Mouse (Mus musculus): ENCODE measurements around the gene Kdm1b.

DNA sequence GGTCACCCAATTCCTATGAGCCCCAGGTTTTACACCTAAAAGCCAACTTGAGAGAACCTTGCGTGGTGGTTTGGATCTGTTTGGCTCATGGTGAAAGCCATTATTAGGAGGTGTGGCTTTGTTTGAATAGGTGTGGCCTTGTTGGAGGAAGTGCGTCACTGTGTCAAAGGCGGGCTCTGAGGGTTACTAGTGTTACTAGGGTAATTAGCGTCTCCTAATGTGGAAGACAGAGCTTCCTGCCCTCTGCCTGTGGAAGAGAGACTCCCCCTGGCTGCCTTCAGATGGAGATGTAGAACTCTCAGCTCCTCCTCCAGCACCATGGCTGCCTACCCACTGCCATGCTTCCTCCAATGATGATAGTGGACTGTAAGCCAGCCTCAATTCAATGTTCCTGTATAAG is 41.7 kb upstream of the Kdm1b start:
- TF ChIP-seq NELFE (IDR thresholded peaks at IDR 0.05; ENCODE audit: low read depth, low read length) = no peak
- TF ChIP-seq CTCF (IDR thresholded peaks at IDR 0.05 in 2 of 3, conservative IDR thresholded peaks at IDR 0.05 in 1 of 3; ENCODE audit: control insufficient read depth in 1 of 3, insufficient read depth in 1 of 3, low read depth in 2 of 3, low read length in 3 of 3, poor library complexity in 1 of 3, severe bottlenecking in 1 of 3) = no peak
- TF ChIP-seq ZC3H11A (IDR thresholded peaks at IDR 0.05; ENCODE audit: low read depth, low read length) = no peak
- no peak for TF ChIP-seq POLR2A (IDR thresholded peaks at IDR 0.05; ENCODE audit: control insufficient read depth in 1 of 2, insufficient read depth in 1 of 2, low read depth in 1 of 2, low read length in 2 of 2, poor library complexity in 1 of 2)
- TF ChIP-seq USF1 (IDR thresholded peaks at IDR 0.05; ENCODE audit: low read depth, low read length) = no peak
- TF ChIP-seq GATA1 (IDR thresholded peaks at IDR 0.05; ENCODE audit: low read depth, low read length) = no peak
- no peak for TF ChIP-seq CHD1 (IDR thresholded peaks at IDR 0.05; ENCODE audit: low read depth, low read length)
- TF ChIP-seq EP300 (IDR thresholded peaks at IDR 0.05; ENCODE audit: low read depth in 1 of 2, low read length in 2 of 2) = no peak
- no peak for TF ChIP-seq RAD21 (IDR thresholded peaks at IDR 0.05; ENCODE audit: low read depth, low read length)
- TF ChIP-seq ETS1 (IDR thresholded peaks at IDR 0.05; ENCODE audit: low read depth, low read length) = no peak
- no peak for TF ChIP-seq POLR2AphosphoS5 (IDR thresholded peaks at IDR 0.05; ENCODE audit: borderline replicate concordance, low read depth, low read length)
- TF ChIP-seq MAFK (IDR thresholded peaks at IDR 0.05; ENCODE audit: borderline replicate concordance, low read depth, low read length) = no peak
